Mouse (Mus musculus) T-helper 17 cell (primary cell): ENCODE measurements around the gene Afg1l.

Experiments
- in situ Hi-C, 2 experiments: fragments of 300-600 bp; cut with MboI, MseI; formaldehyde crosslinking; loops; 1 replicate in 1 of 2; 2 replicates in 1 of 2; pipeline ENCODE4 v1.15.1; 2025; ENCODE audit warnings: high pct_unique_total_duplicates in 2 of 2

Gene Afg1l

GRCm38 (mm10) chr10:42273760-42274691, 204.3 kb downstream of the Afg1l start:
- in situ Hi-C loops = no loop called here

GRCm38 (mm10) chr10:42273403-42273759, 205.0 kb downstream of the Afg1l start:
- in situ Hi-C loops = no loop called here

- in situ Hi-C loops = no loop called here
These were observed 206.7 kb downstream of the Afg1l start for GRCm38 (mm10) chr10:42271454-42272230.

- in situ Hi-C loops = no loop called here
These were observed 207.9 kb downstream of the Afg1l start for GRCm38 (mm10) chr10:42270277-42271083.

- in situ Hi-C loops = loop anchor here in 1 of 2 experiments (10.0 kb wide), 1 partner anchor 245 kb away; no protein-coding TSS in a partner anchor
These were observed 208.9 kb downstream of the Afg1l start for GRCm38 (mm10) chr10:42269281-42270025.

- in situ Hi-C loops = loop anchor here in 1 of 2 experiments (10.0 kb wide), 1 partner anchor 243 kb away; no protein-coding TSS in a partner anchor
These were observed 210.4 kb downstream of the Afg1l start for GRCm38 (mm10) chr10:42267811-42268545.

- in situ Hi-C loops = loop anchor here in 1 of 2 experiments (10.0 kb wide), 1 partner anchor 240 kb away; no protein-coding TSS in a partner anchor
These were observed 213.2 kb downstream of the Afg1l start for GRCm38 (mm10) chr10:42265021-42265689.

- in situ Hi-C loops = loop anchor here in 1 of 2 experiments (10.0 kb wide), 1 partner anchor 239 kb away; no protein-coding TSS in a partner anchor
These were observed 214.2 kb downstream of the Afg1l start for GRCm38 (mm10) chr10:42264195-42264594.

GRCm38 (mm10) chr10:42263701-42264100, 214.7 kb downstream of the Afg1l start:
- in situ Hi-C loops = loop anchor here in 1 of 2 experiments (10.0 kb wide), 1 partner anchor 239 kb away; no protein-coding TSS in a partner anchor
